Mouse (Mus musculus): ENCODE measurements around the gene Mpg.

GRCm38 (mm10) chr11:32210623-32211022 lies 15.7 kb upstream of the Mpg start:
- TF ChIP-seq POLR2A (IDR thresholded peaks at IDR 0.05; ENCODE audit: low read depth, low read length): no peak
- no peak for TF ChIP-seq CTCF (IDR thresholded peaks at IDR 0.05; ENCODE audit: borderline replicate concordance, insufficient read depth, low read length)

Data from embryonic fibroblast, embryonic 13.5 days (primary cell).